Mouse (Mus musculus) neural tube, embryonic 10.5 days (tissue): ENCODE results near the gene Ptma.

ENCODE experiments used
- DNase-seq: peaks from one replicate; pipeline ENCODE4 v3.0.0-alpha.2; 2017; ENCODE audit warnings: low spot score; ENCODE audit errors: extremely low spot score

The Ptma gene

DNA sequence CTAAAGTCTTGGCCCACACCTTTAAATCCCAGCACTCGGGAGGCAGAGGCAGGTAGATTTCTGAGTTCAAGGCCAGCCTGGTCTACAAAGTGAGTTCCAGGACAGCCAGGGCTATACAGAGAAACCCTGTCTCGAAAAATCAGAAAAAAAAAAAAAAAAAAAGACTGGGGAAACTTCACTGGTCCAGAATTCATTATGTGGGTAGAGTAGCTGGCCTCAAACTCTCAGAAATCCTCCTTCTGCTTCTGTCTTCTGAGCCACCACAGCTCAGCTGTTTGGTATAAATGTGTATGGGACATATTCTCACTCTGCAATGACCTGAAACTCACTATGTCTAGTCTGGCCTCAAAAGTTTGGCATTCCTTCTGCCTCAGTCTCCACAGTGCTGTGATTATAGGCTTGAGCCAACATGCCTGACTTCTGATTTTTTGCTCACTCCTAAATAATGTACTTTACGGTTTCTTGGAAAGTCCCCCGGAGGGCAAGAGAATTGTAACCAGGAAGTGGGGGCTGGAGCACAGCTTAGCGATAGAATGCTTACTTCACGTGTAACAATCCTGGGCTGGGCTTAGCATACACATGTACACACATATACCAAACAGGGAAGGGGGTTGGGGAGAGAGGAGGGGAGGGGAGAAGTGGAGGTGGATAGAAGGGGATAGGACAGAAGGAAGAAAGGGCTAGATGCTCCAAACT is 10.7 kb upstream of the Ptma start:
- no peak for DNase-seq

DNA sequence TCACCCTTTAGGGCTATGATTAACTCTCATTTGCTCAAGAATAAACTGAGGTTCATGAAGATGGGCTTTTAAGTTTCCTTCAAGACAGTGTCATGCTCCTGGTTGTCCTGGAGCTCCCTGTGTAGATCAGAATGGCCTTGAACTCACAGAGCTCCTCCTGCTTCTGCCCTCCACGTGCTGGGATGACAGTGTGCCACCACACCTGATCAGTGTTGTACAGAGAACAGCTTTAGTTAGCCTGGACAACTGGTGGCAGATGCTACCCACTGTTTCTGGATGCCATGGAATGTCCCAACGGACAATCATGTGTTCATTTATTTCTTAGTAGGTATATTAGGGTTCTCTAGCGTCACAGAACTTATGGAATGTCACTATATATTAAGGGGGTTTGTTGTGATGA is 9.4 kb upstream of the Ptma start:
- no peak for DNase-seq

DNA sequence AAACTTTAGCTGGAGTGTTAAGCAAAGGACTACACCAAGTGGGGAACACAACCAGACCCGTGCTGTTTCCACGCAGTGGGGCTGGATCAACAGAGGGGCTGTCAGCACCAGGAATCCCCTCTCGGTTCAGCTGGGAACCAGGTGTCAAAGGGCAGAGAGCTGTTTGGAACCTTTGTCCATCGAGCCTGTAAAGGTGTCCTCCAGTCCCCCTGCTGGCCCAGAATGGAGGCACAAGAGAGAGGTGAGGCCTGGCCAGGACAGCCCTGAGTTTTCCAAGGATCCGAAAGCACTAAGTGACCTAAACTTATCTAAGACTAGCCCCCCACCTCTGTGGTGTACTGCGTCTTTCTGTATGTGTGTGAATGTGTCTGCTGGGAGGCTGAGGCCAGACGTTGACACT is 6.2 kb upstream of the Ptma start:
- DNase-seq = peak; percentile 63

DNA sequence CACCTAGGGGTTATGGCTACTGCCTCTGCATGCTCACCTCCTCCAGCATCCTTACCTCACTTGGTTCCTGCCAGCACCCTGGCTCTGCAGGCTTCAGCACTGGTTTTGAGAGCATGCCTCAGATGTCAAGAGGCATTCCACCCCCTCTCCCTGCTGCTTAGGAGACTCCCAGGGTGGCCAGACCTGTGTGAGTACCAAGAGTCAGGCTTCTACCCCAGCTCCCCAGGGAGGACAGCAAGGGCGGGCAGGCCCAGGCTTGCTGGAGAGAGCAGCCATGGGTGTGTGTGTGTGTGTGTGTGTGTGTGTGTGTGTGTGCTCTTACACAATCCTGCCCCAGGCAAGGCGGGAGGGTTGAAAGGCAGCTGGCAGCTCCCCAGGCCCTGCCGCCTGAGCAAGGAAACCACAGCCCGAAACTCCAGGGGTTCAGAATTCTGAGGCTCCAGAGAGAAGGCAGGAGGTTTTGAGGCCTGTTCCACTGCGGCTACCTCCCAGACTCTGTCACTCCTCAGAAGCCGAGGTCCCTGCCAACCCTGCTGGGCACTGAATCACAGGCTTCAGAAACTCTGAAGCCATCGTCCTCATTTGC is 4.1 kb upstream of the Ptma start:
- DNase-seq = no peak

DNA sequence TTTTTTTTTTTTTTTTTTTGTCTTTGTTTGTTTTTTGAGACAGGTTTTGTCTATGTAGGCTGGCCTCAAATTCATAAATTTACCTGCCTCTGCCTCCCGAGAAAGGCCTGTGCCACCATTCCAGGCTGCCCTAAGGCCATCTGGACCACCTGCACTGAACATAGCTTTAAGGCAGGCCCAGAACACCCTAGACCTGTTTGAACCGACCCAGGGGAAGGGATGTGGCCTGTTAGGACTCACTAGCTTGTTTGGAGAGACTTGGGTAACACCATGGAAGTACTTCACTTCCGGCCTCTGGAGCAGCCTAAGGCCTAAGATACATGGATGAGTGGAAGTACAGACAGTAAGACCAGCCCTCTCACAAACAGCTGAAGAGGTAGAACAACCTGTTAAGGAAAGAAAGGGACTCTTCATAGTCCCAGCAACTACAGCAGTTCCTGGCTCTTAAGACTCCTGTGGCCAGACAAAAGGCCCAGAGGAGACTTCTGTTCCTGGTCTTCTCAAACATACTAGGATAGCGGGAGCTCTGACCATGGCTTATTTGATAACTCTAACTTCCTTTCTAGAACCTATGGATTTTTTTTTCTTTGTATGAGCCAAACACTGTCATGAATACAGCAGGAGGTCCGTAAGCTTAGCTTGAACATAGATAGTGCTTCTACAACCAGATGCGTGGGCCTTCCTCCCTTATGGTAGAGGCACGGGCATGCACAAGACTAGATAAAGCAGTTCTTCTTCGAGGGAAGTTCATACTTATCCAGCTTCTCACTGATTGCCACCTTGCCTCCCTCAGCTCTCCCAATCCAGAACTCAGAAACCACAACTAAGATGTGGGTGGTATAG is 2.5 kb upstream of the Ptma start:
- peak; percentile 53 for DNase-seq

DNA sequence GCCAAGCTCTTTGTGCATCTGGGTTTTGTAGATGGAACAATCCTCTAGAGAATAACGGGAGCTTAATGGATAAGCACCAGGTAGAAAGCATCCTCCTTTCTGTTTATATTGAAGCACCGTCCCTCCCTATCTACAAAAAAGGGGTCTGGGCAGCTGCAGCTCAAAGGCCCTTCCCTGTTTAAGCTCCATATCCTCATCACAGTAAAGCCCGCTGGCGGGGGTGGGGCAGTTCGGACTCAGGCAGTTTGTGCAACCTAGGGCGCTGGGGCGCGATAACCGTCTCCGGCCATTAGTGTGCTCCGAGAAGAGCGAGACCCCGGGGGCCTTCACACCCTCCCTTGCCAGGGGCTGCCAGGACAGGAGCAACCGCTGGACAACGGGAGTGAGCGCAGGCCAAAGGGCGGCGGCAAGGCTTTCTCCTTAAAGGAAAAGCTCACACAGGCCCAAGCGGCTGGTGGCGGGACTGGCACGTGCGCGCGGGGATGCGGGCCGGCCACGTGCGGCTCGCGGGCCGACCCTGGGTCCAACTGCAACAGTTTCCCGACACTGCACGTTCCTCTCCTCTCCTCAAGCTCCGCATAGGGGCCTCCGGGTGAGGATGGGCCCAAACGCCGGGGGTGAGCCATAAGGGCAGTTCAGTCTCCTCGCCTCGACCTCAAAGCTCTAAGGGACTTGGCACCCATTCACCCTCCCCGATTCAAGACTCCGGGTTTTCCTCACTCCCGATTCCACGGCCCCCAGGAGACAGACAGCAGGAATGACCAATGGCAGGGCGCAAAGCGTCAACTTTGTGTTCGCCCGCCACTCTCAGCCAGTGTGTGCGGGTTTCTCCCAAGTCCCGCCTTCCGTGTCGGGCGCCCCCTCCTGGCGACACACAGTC is 1.7 kb upstream of the Ptma start:
- peak; percentile 100 for DNase-seq

GRCm38 (mm10) chr1:86525499-86526115 is 919 bp upstream of the Ptma start:
- no peak for DNase-seq

DNA sequence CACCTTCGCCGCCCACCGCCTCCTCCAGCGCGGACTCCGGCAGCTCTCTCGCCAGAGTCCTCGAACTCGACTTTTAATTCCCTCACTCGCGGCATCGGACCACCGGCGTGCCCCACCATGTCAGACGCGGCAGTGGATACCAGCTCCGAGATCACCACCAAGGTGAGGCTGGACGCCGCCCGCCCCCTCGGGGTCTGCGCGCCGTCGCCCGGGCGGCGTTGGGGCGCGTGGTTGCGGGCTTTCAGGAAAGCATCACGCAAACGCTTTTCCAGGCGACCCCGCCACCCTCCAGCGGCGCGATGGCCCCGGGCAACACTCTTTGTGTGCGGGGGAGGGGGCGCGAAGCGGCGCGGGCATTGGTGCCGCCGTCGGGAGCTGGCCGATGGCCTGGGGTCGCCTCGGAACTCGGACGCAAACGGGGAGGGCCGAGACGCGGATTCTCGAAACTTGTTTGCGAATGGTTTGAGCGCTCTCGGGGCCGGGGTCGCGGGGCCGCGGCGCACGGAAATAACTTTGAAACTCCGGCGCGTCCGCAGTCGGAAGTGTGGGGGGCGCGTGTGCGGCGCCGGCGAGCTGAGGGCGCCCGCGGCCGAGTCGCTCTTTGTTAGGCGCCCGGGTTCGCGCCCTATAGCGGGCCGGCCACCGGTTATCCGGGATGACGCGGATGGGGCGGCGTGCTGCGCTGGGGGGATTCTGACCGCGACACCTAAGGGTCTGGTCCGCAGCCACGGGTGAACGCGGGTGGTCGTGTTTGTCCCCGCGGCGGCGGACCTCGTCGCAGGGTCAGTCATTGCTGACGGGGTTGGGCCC is 468 bp downstream of the Ptma start:
- DNase-seq = peak; percentile 73

- DNase-seq = peak; percentile 93
Observed at GRCm38 (mm10) chr1:86527599-86528486, 1.3 kb downstream of the Ptma start.

GRCm38 (mm10) chr1:86528571-86529180 is 2.1 kb downstream of the Ptma start:
- DNase-seq = no peak

- DNase-seq = no peak
Observed at GRCm38 (mm10) chr1:86529590-86529989, 3.1 kb downstream of the Ptma start.

DNA sequence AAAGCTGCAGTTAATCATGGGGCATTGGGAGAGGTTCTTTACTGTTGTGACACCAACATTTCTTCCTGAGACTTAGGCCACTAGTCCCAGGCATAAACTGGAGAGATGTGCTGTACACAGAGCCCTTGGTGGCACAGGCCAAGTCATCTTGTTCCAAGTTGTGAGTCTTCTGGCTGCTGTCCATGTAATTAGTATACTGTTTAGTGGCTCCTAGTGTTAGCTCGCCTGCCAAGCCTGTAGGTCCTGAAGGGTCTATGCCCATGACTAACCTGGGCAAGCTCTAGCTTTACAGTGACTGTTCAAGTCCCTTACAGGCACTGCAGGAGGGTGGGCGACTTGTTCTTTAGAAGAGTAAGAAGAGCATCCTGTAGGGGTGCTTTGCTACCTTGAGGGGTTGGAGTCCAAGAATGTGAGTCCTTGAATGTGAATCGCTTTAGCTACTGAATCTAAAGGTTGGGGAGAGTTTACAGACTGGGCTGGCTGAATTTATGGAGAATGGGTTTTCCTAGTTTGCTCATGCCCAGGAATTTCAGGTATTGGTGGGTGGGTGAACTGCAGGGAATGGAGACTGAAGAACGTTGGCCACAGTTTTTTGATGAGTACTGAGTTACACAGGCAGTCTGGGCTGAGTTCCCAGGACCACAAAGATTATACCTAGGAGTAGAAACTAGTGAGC is 4.5 kb downstream of the Ptma start:
- DNase-seq = peak; percentile 58

DNA sequence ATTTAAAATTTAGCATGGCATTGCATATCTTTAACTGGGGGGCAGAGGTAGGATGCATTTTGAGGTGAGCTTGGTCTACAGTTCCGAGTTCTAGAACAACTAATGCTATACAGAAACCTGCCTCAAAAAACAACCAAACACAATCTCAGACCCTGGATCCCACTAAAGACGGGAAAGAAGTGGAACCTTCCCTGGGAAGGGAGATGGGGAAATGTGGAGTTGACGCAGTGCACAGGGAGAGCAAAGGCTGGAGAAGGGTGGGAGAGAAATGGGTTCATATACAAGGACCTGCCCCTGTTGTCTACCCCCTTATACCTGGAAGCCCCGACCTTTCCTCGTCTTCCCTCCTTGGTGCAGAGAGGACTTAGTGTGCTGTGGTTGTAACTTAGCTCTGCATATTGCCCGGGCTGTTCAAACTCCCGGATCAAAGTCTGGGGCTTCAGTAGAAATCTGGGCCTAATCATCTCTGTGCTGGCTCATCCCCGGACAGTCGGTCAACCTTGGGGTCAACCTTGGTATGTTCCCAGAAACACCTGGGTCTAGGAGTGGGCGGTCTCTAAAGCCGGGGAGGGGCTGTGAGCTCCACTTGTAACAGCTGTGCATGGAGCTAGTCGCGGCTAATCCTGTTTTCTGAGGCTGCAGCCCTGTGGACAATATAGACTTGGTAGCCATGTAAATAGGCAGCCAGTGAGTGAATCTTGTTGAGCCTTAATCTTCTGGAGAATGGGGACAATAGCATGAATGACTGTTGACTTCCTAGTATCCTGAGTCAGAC is 5.2 kb downstream of the Ptma start:
- DNase-seq = peak; percentile 80

DNA sequence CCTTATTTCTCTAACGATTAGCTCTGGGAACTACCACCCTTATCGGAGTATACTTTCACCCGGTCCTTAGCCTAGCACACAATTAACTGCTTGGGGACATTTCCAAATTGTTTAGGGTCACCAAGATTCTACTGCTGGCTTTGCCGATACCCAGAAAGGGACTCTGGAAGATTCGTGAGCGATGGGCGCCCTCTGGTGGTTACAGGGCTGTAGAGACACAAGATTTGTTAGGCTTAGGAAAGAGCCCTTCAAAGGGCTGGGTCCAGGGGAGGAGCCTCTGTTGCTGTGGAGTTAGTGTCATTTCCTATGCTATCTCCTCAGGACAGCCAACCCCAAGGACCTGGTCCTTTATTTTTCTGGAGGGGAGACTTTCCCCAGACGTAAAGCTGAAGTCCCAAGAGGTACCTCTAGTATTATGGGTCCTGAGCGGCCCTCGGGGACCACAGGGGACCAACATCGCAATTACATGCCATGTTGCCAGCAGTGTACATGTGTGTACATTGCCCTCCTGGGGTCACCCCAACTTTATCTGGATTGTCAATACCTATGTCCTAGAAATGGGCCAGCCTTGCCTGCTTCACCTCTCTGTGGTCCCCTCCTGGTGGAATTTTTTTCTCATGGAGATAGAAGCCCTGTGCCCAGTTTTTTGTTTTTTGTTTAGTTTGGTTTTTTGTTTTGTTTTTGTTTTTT is 6.0 kb downstream of the Ptma start:
- DNase-seq = peak; percentile 97

- DNase-seq = no peak
Observed at GRCm38 (mm10) chr1:86533411-86534130, 7.0 kb downstream of the Ptma start.

GRCm38 (mm10) chr1:86538383-86538782 is 11.9 kb downstream of the Ptma start:
- DNase-seq = no peak
